Mouse (Mus musculus): ENCODE results near the gene Selplg. TPM values are rescaled to one million over a fixed set of nuclear protein-coding genes. Genes with fewer than 3 reads are reported as not detected.

Selplg gene
- polyA plus RNA-seq, 1 experiment: 5.5 TPM

Other genes with a start within 250 kb of the Selplg start
- 10.9 and 17.4 TPM in 2 replicates for gene Cmklr1, start 182.2 kb downstream of the Selplg start, polyA plus RNA-seq (2012; ENCODE audit: insufficient read depth, insufficient read length, missing spikeins)
- gene 1700069L16Rik, start 107.9 kb downstream of the Selplg start, polyA plus RNA-seq (2012; ENCODE audit: insufficient read depth, insufficient read length, missing spikeins): not detected in 2 replicates
- 4.2 and 4.4 TPM in 2 replicates for gene Ficd, start 96.8 kb downstream of the Selplg start, polyA plus RNA-seq (2012; ENCODE audit: insufficient read depth, insufficient read length, missing spikeins)
- 5.9 and 11.4 TPM in 2 replicates for gene Sart3, start 60.1 kb downstream of the Selplg start, polyA plus RNA-seq (2012; ENCODE audit: insufficient read depth, insufficient read length, missing spikeins)
- 426 and 447 TPM in 2 replicates for gene Iscu, start 59.9 kb downstream of the Selplg start, polyA plus RNA-seq (2012; ENCODE audit: insufficient read depth, insufficient read length, missing spikeins)
- 0.83 and 1.5 TPM in 2 replicates for gene Tmem119, start 32.1 kb downstream of the Selplg start, polyA plus RNA-seq (2012; ENCODE audit: insufficient read depth, insufficient read length, missing spikeins)
- gene Coro1c, start 76.1 kb upstream of the Selplg start, polyA plus RNA-seq (2012; ENCODE audit: insufficient read depth, insufficient read length, missing spikeins): 12.6 and 19.9 TPM in 2 replicates
- gene Ssh1, start 161.2 kb upstream of the Selplg start, polyA plus RNA-seq (2012; ENCODE audit: insufficient read depth, insufficient read length, missing spikeins): 6.2 and 11.7 TPM in 2 replicates
- gene Dao, start 171.1 kb upstream of the Selplg start, polyA plus RNA-seq (2012; ENCODE audit: insufficient read depth, insufficient read length, missing spikeins): not detected in 2 replicates
- 5.3 and 6.4 TPM in 2 replicates for gene Usp30, start 232.8 kb upstream of the Selplg start, polyA plus RNA-seq (2012; ENCODE audit: insufficient read depth, insufficient read length, missing spikeins)

Data from brown adipose tissue, adult 24 weeks (tissue).